In the genomic region with DNA sequence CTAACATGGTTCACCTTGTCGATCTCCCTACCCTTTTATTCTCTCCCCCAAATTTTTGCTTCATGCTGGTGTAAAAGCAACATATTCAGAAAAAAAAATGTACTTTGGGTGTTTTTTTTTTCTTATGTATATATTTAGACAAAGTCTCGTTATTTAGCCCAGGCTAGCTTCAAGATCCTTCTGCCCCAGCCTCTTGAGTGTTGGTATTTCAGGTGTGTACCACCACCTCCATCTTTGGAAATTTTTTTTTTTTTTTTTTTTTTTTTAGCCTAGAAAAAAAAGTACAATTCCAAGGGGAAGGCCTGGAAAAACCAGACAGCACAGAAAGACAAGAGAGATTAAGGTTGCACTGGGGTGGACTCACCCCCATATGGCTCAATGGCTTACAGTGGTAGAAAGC, we compare ENCODE assay signal across 18 mouse cellular contexts. TPM values are rescaled to one million over a fixed set of nuclear protein-coding genes. Genes with fewer than 3 reads are reported as not detected.
DNase-seq lines count a peak whose midpoint lies in the region; ATAC-seq and TF ChIP-seq lines count a peak whose summit lies in the region.
"Had no signal": no experiment of that assay in that cellular context is flagged by ENCODE, and none has a peak within 500 bp of the region (broad histone marks: within the 10 kb centered on the region; RNA-seq: fewer than 3 reads in every experiment).

No protein-coding gene starts in this region.

- peak overlapping the region; percentile 86 for H3K4me2 ChIP-seq in heart, embryonic 11.5 days
- H3K4me2 ChIP-seq in lung, embryonic 15.5 days = no peak overlapping the region; the same call in 1 of the 2 replicates
- no peak overlapping the region; the same call in 1 of the 2 replicates for H3K4me2 ChIP-seq in kidney, embryonic 16.5 days (replicated peaks; ENCODE audit: low read depth, low read length)

- no peak overlapping the region for H3K4me3 ChIP-seq in heart, embryonic 11.5 days (ENCODE audit: low read depth, low read length)
- H3K4me3 ChIP-seq in lung, embryonic 15.5 days = peak overlapping the region; percentile 75; the same call in 1 of the 2 replicates
- H3K4me3 ChIP-seq in small intestine, adult 2 months (ENCODE audit: low read depth, low read length) = no peak overlapping the region
- H3K4me3 ChIP-seq in kidney, embryonic 16.5 days (ENCODE audit: low read length) = no peak overlapping the region

- no peak overlapping the region for H3K9ac ChIP-seq in heart, embryonic 11.5 days (ENCODE audit: low read depth, low read length)
- H3K9ac ChIP-seq in lung, embryonic 15.5 days = no peak overlapping the region
- H3K9ac ChIP-seq in kidney, embryonic 16.5 days (replicated peaks; ENCODE audit: low read length) = no peak overlapping the region
- H3K9ac ChIP-seq: neural tube, embryonic 12.5 days had no signal

- H3K9me3 ChIP-seq in heart, embryonic 11.5 days (replicated peaks; ENCODE audit: control insufficient read depth, low read length) = no peaks in the 10 kb centered on the region
- no peaks in the 10 kb centered on the region for H3K9me3 ChIP-seq in lung, embryonic 15.5 days
- peaks cover 4% of the 10 kb centered on the region; the same call in 1 of the 2 replicates for H3K9me3 ChIP-seq in kidney, embryonic 16.5 days (ENCODE audit: low read length)
- H3K9me3 ChIP-seq: midbrain, embryonic 10.5 days; neural tube, embryonic 12.5 days had no signal

- peak overlapping the region; percentile 82 for H3K27ac ChIP-seq in heart, embryonic 11.5 days (ENCODE audit: low read depth, low read length)
- H3K27ac ChIP-seq in lung, embryonic 15.5 days = no peak overlapping the region
- 0 out of 2 replicates have a peak overlapping the region, but pooled peaks have one; percentile 74 for H3K27ac ChIP-seq in small intestine, adult 2 months (ENCODE audit: insufficient read depth, low read depth, low read length)
- H3K27ac ChIP-seq in kidney, embryonic 16.5 days (ENCODE audit: low read length) = no peak overlapping the region
- H3K27ac ChIP-seq: hindbrain, postnatal 0 days; neural tube, embryonic 12.5 days had no signal

- H3K36me3 ChIP-seq in heart, embryonic 11.5 days (ENCODE audit: control insufficient read depth, insufficient read depth, low read length) = peaks cover 21% of the 10 kb centered on the region
- H3K36me3 ChIP-seq in lung, embryonic 15.5 days = peaks cover 25% of the 10 kb centered on the region
- H3K36me3 ChIP-seq in small intestine, adult 2 months (ENCODE audit: control insufficient read depth, insufficient read depth, low read length) = peaks cover 25% of the 10 kb centered on the region
- peaks cover 24% of the 10 kb centered on the region for H3K36me3 ChIP-seq in kidney, embryonic 16.5 days (ENCODE audit: insufficient read depth, low read length)

- no peak for ATAC-seq in heart, embryonic 11.5 days (replicated peaks; ENCODE audit: insufficient number of reproducible peaks, low FRiP score, low TSS enrichment)
- ATAC-seq in lung, embryonic 15.5 days (ENCODE audit: borderline replicate concordance, extremely low read depth, low FRiP score, low TSS enrichment) = no peak
- ATAC-seq in kidney, embryonic 16.5 days (ENCODE audit: low FRiP score, low TSS enrichment) = no peak
- ATAC-seq: forebrain, embryonic 16.5 days; hindbrain, postnatal 0 days had no signal

- H3K27me3 ChIP-seq in heart, embryonic 11.5 days (ENCODE audit: control insufficient read depth, insufficient read depth, low read length) = no peaks in the 10 kb centered on the region
- H3K27me3 ChIP-seq in lung, embryonic 15.5 days = no peaks in the 10 kb centered on the region
- no peaks in the 10 kb centered on the region for H3K27me3 ChIP-seq in small intestine, adult 2 months (ENCODE audit: control insufficient read depth, insufficient read depth, low read length)
- no peaks in the 10 kb centered on the region for H3K27me3 ChIP-seq in kidney, embryonic 16.5 days (ENCODE audit: insufficient read depth, low read length)
- H3K27me3 ChIP-seq: limb, embryonic 12.5 days; neural tube, embryonic 12.5 days had no signal

- TF ChIP-seq CTCF in small intestine, adult 2 months (IDR thresholded peaks at IDR 0.05; ENCODE audit: extremely low read depth, insufficient read length, insufficient replicate concordance, low read depth, low read length) = no peak

- WGBS in heart, embryonic 11.5 days (ENCODE audit: insufficient replicate concordance) = 82% methylated on average over 2 of the region's 2 CpGs
- WGBS in lung, embryonic 15.5 days = 58% methylated on average over 2 of the region's 2 CpGs
- WGBS in small intestine, adult 2 months = 88% methylated on average over 2 of the region's 2 CpGs
- 76% methylated on average over 2 of the region's 2 CpGs for WGBS in kidney, embryonic 16.5 days

- no peak for DNase-seq in heart, adult 11 months
- DNase-seq in lung, adult 18-20 months = no peak
- DNase-seq in fat pad, adult 2 months (ENCODE audit: extremely low read depth, low read depth, low spot score) = peak; percentile 42
- DNase-seq: adrenal gland, postnatal 36 days; B cell, adult 2 months; cerebellum, postnatal 10 days; embryo, embryonic 11 days; kidney, adult 2 months; kidney, postnatal 25 days had no signal

- H3K4me1 ChIP-seq in heart, embryonic 11.5 days (ENCODE audit: control insufficient read depth, insufficient read depth, low read length) = peaks cover 12% of the 10 kb centered on the region
- H3K4me1 ChIP-seq in lung, embryonic 15.5 days = peaks cover 16% of the 10 kb centered on the region
- peaks cover 18% of the 10 kb centered on the region for H3K4me1 ChIP-seq in small intestine, adult 2 months (ENCODE audit: control insufficient read depth, insufficient read depth, insufficient read length, low read length)
- peaks cover 11% of the 10 kb centered on the region for H3K4me1 ChIP-seq in kidney, embryonic 16.5 days (ENCODE audit: insufficient read depth, low read length)

- TF ChIP-seq POLR2A in small intestine, adult 2 months (IDR thresholded peaks at IDR 0.05; ENCODE audit: low read depth, low read length) = no peak

RNA-seq across cellular contexts. Expression of a gene that starts 1.0 kb away (rescaled TPM):
- polyA plus RNA-seq in heart, embryonic 11.5 days (2014; fragmentation: Nextera tagmentation; extraction: Ambion mirVana) = 5.8 and 9.4 TPM in 2 replicates
- 9.8 and 10.5 TPM in 2 replicates for polyA plus RNA-seq in lung, embryonic 15.5 days (2015; fragmentation: Nextera tagmentation; extraction: Ambion mirVana)
- polyA plus RNA-seq in small intestine, adult 2 months (2012; rRNA removed) = 10.3 and 19.9 TPM in 2 replicates
- 9.4 and 11.9 TPM in 2 replicates for polyA plus RNA-seq in kidney, embryonic 16.5 days (2015; fragmentation: Nextera tagmentation; extraction: Ambion mirVana)

RNA-seq across cellular contexts. Expression of a gene that starts 32.1 kb away (rescaled TPM):
- not detected in 2 replicates for polyA plus RNA-seq in heart, embryonic 11.5 days (2014; fragmentation: Nextera tagmentation; extraction: Ambion mirVana)
- polyA plus RNA-seq in lung, embryonic 15.5 days (2015; fragmentation: Nextera tagmentation; extraction: Ambion mirVana) = not detected in 2 replicates
- 52.5 and 653 TPM in 2 replicates for polyA plus RNA-seq in small intestine, adult 2 months (2012; rRNA removed)
- polyA plus RNA-seq in kidney, embryonic 16.5 days (2015; fragmentation: Nextera tagmentation; extraction: Ambion mirVana) = not detected in 2 replicates
- polyA plus RNA-seq: forebrain, embryonic 16.5 days; hindbrain, postnatal 0 days; kidney, adult 2 months; limb, embryonic 12.5 days; midbrain, embryonic 10.5 days; neural tube, embryonic 12.5 days had no signal

RNA-seq across cellular contexts. Expression of a gene that starts 44.9 kb away (rescaled TPM):
- 0.52 and 0.97 TPM in 2 replicates for polyA plus RNA-seq in heart, embryonic 11.5 days (2014; fragmentation: Nextera tagmentation; extraction: Ambion mirVana)
- 0.86 TPM in 2 replicates for polyA plus RNA-seq in lung, embryonic 15.5 days (2015; fragmentation: Nextera tagmentation; extraction: Ambion mirVana)
- 0.99 and 1.2 TPM in 2 replicates for polyA plus RNA-seq in small intestine, adult 2 months (2012; rRNA removed)
- polyA plus RNA-seq in kidney, embryonic 16.5 days (2015; fragmentation: Nextera tagmentation; extraction: Ambion mirVana) = 0.29 and 0.53 TPM in 2 replicates

Comparison
In these comparisons a context has a peak if more than half of its experiments do, and no peak if none do; other contexts are left out.
1. H3K27ac ChIP-seq: peak in heart, embryonic 11.5 days (single experiment) and small intestine, adult 2 months (single experiment); none in lung, embryonic 15.5 days (single experiment) and kidney, embryonic 16.5 days (single experiment).
2. RNA of a gene that starts 32.1 kb away (polyA plus RNA-seq): 52.5 to 653 TPM in small intestine, adult 2 months; not detected in kidney, embryonic 16.5 days, not detected in lung, embryonic 15.5 days and not detected in heart, embryonic 11.5 days; every median in the first group is over 10 times any median in the second.